Mouse (Mus musculus): ENCODE data around the gene Olfr66. TPM values are rescaled to one million over a fixed set of nuclear protein-coding genes. Genes with fewer than 3 reads are reported as not detected.

Gene Olfr66
- polyA plus RNA-seq, 1 experiment from 2014 or later, result not detected

DNA sequence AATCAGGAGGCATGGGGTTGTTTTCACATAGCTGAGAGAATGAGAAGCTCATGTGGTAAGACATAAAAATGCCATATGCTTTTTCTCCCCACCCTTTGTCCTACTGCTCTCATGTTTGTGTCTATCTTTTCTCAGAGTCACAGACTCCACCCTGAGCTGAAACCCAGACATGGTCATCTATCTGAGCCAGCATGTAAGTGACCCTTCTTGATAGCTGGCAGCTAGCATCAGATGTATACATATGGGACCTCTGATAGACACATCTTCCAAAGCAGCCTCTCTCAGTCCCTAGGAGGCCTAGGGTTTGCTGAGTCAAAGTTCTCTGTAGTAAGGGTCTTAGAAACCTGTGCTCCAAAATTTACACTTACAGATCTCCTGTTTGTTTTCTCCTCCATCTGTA is 20.3 kb downstream of the Olfr66 start:
- ATAC-seq (ENCODE audit: insufficient number of reproducible peaks, insufficient read depth, low FRiP score, low TSS enrichment, low read depth), result no peak
- no peak overlapping the region for H3K9ac ChIP-seq (replicated peaks)
- H3K4me1 ChIP-seq (replicated peaks), result no peaks in the 10 kb centered on the region
- H3K36me3 ChIP-seq, result no peaks in the 10 kb centered on the region
- H3K9me3 ChIP-seq, result no peaks in the 10 kb centered on the region
- no peak overlapping the region for H3K4me2 ChIP-seq
- no peaks in the 10 kb centered on the region for H3K27me3 ChIP-seq
- H3K27ac ChIP-seq, result no peak overlapping the region
- no peak overlapping the region for H3K4me3 ChIP-seq (replicated peaks)

DNA sequence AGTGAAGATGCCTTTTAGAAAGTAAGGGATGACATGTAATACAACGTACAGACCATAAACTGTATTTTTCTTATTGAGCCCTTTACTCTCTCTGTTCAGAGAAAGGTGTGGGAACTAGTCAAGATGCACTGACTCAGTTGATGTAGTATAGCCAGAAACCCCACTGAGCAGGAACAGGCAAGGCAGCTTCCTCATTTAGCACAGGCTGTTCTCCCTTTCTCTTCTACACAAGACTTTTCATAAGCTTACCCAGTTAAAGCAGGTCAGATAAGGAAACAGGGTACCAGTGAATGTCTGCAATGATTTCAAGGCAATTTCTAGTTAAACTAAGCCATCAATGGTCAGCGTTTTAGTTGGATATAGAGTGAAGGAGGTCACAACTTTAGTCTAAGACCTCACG is 24.5 kb downstream of the Olfr66 start:
- no peaks in the 10 kb centered on the region for H3K27me3 ChIP-seq
- no peak overlapping the region for H3K27ac ChIP-seq
- no peak for ATAC-seq (ENCODE audit: insufficient number of reproducible peaks, insufficient read depth, low FRiP score, low TSS enrichment, low read depth)
- no peaks in the 10 kb centered on the region for H3K4me1 ChIP-seq (replicated peaks)
- no peak overlapping the region for H3K4me3 ChIP-seq (replicated peaks)
- WGBS, result 83% methylated on average over 3 of the region's 3 CpGs
- no peaks in the 10 kb centered on the region for H3K9me3 ChIP-seq
- no peak overlapping the region for H3K4me2 ChIP-seq
- no peaks in the 10 kb centered on the region for H3K36me3 ChIP-seq
- H3K9ac ChIP-seq (replicated peaks), result no peak overlapping the region

DNA sequence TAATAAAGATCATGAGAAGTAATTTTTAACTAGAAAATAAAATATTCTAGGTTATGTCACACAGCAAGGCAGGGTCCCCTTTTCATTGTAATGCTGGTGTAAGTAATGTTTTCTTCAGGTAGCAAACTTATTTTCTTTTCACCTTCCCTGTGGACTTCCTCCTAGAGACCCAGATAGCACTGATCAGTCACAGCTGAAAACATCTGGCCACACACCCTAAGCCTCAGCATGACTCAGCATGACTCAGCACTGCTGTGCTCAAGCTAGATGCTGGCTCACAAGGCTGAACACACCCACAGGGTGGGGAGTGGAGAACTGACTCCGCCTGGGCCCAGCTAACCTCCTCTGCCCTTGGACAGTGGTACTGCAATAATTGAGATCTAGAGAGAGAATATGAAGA is 25.2 kb downstream of the Olfr66 start:
- no peak for ATAC-seq (ENCODE audit: insufficient number of reproducible peaks, insufficient read depth, low FRiP score, low TSS enrichment, low read depth)
- no peaks in the 10 kb centered on the region for H3K9me3 ChIP-seq
- H3K36me3 ChIP-seq, result no peaks in the 10 kb centered on the region
- no peaks in the 10 kb centered on the region for H3K27me3 ChIP-seq
- H3K4me2 ChIP-seq, result no peak overlapping the region
- H3K9ac ChIP-seq (replicated peaks), result no peak overlapping the region
- no peak overlapping the region for H3K4me3 ChIP-seq (replicated peaks)
- 60% methylated on average over 1 of the region's 1 CpGs for WGBS
- H3K27ac ChIP-seq, result no peak overlapping the region
- no peaks in the 10 kb centered on the region for H3K4me1 ChIP-seq (replicated peaks)

DNA sequence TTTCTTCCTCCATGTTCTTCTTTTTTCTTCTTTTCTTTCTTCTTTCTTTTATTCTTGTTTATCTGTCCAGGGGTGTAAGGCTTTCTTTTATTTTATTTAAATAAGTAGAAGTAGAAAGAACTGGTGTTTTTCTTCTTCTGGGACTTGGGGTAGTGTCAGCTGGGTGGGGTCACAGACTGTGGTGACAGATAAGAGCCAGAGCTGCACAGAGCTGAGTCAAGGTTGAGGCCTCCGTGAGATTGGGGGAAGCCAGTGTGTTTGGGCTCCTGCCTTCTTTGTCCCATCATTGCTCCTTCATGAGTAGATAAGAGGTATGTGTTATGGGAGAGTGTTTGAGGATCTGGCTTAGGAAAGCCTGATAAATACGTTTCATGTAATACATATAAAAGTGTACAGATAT is 27.0 kb downstream of the Olfr66 start:
- no peaks in the 10 kb centered on the region for H3K9me3 ChIP-seq
- no peaks in the 10 kb centered on the region for H3K4me1 ChIP-seq (replicated peaks)
- H3K4me3 ChIP-seq (replicated peaks), result no peak overlapping the region
- H3K9ac ChIP-seq (replicated peaks), result no peak overlapping the region
- WGBS, result 72% methylated on average over 2 of the region's 2 CpGs
- no peaks in the 10 kb centered on the region for H3K36me3 ChIP-seq
- no peak for ATAC-seq (ENCODE audit: insufficient number of reproducible peaks, insufficient read depth, low FRiP score, low TSS enrichment, low read depth)
- no peak overlapping the region for H3K4me2 ChIP-seq
- H3K27me3 ChIP-seq, result no peaks in the 10 kb centered on the region
- H3K27ac ChIP-seq, result no peak overlapping the region

DNA sequence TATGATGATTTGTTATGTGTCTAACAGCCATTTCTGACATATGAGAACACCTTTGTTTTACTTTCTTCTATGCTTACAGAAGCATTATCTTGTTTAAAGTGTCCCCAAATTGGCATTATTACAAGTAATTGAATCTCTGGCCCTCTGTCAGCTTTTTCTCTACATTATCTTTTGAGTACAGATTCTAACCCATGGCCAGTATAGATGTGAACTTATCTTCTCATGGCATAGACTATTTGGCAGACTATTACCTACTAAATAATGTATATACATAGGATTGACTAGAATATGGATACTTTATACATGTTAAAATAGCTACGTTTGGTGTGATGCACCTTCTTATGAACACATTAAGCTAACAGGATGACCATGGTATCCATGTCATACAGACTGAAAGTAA is 31.4 kb downstream of the Olfr66 start:
- H3K9ac ChIP-seq (replicated peaks), result no peak overlapping the region

DNA sequence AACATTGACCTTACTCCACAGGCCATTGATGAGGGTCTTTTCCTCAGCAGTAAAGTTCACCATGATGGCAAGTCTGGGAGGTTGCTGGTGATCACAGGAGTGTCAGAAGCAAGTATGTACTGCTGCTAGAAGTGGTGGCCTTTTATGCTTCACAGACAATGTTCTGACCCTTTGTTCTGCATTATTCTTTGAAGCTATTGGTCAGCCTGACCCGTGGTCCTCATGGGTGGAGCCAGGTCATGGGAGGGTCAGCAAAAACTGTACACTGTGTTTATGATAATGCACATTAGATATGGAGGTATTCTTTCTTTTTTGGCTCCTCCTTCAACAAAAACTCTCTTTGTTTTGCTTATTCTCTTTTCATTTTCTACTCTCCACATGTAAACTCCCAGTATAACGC is 33.0 kb downstream of the Olfr66 start, which contains the start of gene Hbb-y:
Hbb-y (minus strand) TSS at position 127 of the 400 bp plus-strand sequence.
- ATAC-seq (ENCODE audit: insufficient number of reproducible peaks, insufficient read depth, low FRiP score, low TSS enrichment, low read depth), result no peak
- H3K9ac ChIP-seq (replicated peaks), result no peak within 1 kb of the TSS
- H3K27me3 ChIP-seq, result no peaks in the 10 kb centered on the region
- no peaks in the 10 kb centered on the region for H3K9me3 ChIP-seq
- no peaks in the 10 kb centered on the region for H3K36me3 ChIP-seq
- H3K4me2 ChIP-seq, result no peak within 1 kb of the TSS
- no peak within 1 kb of the TSS for H3K4me3 ChIP-seq (replicated peaks)
- no peak within 1 kb of the TSS for H3K27ac ChIP-seq
- no peaks in the 10 kb centered on the region for H3K4me1 ChIP-seq (replicated peaks)
- WGBS, result 63% methylated on average over 2 of the region's 2 CpGs

More for the DNA sequence above, 31.4 kb downstream of the Olfr66 start:
- Histone ChIP-seq H3K27me3 (no peaks in the 10 kb centered on the region), H3K4me2 (no peak overlapping the region), H3K36me3 (no peaks in the 10 kb centered on the region), H3K27ac (no peak overlapping the region), H3K9me3 (no peaks in the 10 kb centered on the region), H3K4me1 (replicated peaks) (no peaks in the 10 kb centered on the region), H3K4me3 (replicated peaks) (no peak overlapping the region)
- 70% methylated on average over 1 of the region's 1 CpGs for WGBS
- ATAC-seq (ENCODE audit: insufficient number of reproducible peaks, insufficient read depth, low FRiP score, low TSS enrichment, low read depth), result no peak

DNA sequence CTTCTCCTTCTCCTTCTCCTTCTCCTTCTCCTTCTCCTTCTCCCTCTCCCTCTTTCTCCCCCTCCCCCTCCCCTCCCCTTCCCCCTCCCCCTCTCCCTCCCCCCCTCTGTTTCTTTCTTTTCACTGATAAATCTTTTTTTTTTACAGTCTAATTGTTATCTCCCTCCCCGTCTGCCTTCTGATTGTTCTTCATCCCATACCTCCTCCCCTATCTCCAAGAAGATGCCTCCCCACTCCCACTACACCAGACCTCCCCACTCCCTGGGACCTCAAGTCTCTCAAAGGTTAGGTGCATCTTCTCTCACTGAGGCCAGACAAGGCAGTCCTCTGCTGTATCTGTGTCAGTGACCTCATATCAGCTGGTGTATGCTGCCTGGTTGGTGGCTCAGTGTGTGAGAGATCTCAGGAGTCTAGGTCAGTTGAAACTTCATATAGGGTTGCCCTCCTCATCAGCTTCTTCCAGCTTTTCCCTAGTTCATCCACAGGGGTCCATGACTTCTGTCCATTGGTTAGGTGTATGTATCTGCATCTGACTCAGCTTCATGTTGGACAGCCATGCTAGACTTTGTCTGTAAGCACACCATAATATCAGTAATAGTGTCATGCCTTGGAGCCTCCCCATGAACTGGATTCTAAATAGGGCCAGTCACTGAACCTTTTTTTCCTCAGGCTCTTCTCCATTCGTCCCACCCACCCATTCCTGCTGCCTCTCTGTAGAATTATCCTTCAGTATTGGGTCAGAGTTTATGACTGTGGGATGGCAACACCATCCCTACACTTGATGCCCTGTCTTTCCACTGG is 41.3 kb downstream of the Olfr66 start:
- Histone ChIP-seq H3K27me3 (no peaks in the 10 kb centered on the region), H3K9me3 (no peaks in the 10 kb centered on the region), H3K4me3 (replicated peaks) (no peak overlapping the region), H3K4me2 (no peak overlapping the region), H3K4me1 (replicated peaks) (no peaks in the 10 kb centered on the region), H3K36me3 (no peaks in the 10 kb centered on the region), H3K9ac (replicated peaks) (no peak overlapping the region), H3K27ac (no peak overlapping the region)
- ATAC-seq (ENCODE audit: insufficient number of reproducible peaks, insufficient read depth, low FRiP score, low TSS enrichment, low read depth), result no peak
- WGBS, result 52% methylated on average over 2 of the region's 2 CpGs

DNA sequence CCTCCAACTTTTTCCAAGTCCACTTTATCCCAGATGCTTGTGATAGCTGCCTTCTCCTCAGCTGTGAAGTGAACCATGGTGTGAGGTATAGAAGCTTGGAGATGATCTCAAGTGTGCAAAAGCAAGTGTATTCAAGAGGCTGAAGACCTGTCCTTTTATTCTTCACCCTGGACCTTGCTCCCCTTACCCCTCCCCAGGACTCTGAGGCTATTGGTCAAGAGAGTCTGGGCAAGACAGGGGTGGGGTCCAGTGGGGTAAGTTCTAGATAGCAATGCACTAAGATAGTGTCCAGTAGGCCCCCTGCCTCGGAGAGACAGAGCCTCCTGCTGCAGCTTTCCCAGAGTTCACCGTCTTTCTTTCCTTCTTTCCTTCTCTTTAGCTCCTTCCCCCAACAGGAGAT is 43.0 kb downstream of the Olfr66 start, which contains the start of gene Hbb-bh1:
Hbb-bh1 (minus strand) TSS at position 131 of the 400 bp plus-strand sequence.
- H3K9me3 ChIP-seq, result no peaks in the 10 kb centered on the region
- no peaks in the 10 kb centered on the region for H3K4me1 ChIP-seq (replicated peaks)
- no peak within 1 kb of the TSS for H3K9ac ChIP-seq (replicated peaks)
- no peak within 1 kb of the TSS for H3K4me3 ChIP-seq (replicated peaks)
- no peaks in the 10 kb centered on the region for H3K27me3 ChIP-seq
- 76% methylated on average over 2 of the region's 2 CpGs for WGBS
- no peak for ATAC-seq (ENCODE audit: insufficient number of reproducible peaks, insufficient read depth, low FRiP score, low TSS enrichment, low read depth)
- no peaks in the 10 kb centered on the region for H3K36me3 ChIP-seq
- H3K4me2 ChIP-seq, result no peak within 1 kb of the TSS
- no peak within 1 kb of the TSS for H3K27ac ChIP-seq

DNA sequence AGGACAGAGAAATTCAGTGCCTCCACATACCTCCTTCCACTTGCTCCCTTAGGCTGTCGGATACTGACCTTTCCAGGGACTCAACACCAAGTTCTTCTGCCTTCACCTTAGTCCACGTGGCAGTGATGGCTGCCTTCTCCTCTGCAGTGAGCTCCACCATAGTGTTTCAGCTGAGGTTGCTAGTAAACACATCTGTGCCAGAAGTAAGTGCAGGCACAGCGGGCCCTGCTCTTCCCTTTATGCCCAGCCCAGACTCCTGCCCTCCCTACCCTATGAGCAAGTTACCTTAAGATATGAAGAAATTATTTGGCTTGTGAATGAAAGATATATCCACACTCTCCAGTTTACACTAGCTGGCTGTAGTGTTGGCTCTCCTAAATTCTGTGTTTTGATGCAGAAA is 45.8 kb downstream of the Olfr66 start, which contains the start of gene Hbb-bh2:
Hbb-bh2 (minus strand) TSS at position 253 of the 400 bp plus-strand sequence.
- 64% methylated on average over 3 of the region's 3 CpGs for WGBS
- no peaks in the 10 kb centered on the region for H3K4me1 ChIP-seq (replicated peaks)
- H3K4me3 ChIP-seq (replicated peaks), result no peak within 1 kb of the TSS
- no peak within 1 kb of the TSS for H3K27ac ChIP-seq
- no peak for ATAC-seq (ENCODE audit: insufficient number of reproducible peaks, insufficient read depth, low FRiP score, low TSS enrichment, low read depth)
- H3K4me2 ChIP-seq, result no peak within 1 kb of the TSS
- H3K9me3 ChIP-seq, result no peaks in the 10 kb centered on the region
- H3K9ac ChIP-seq (replicated peaks), result no peak within 1 kb of the TSS
- H3K27me3 ChIP-seq, result no peaks in the 10 kb centered on the region
- no peaks in the 10 kb centered on the region for H3K36me3 ChIP-seq

Other genes with a start within 250 kb of the Olfr66 start
- gene Olfr622, start 243.6 kb downstream of the Olfr66 start, polyA plus RNA-seq (2016; fragmentation: Nextera tagmentation; extraction: Ambion mirVana), result not detected in 2 replicates
- gene Olfr623, start 222.6 kb downstream of the Olfr66 start, polyA plus RNA-seq (2016; fragmentation: Nextera tagmentation; extraction: Ambion mirVana), result not detected in 2 replicates
- gene Olfr624, start 215.1 kb downstream of the Olfr66 start, polyA plus RNA-seq (2016; fragmentation: Nextera tagmentation; extraction: Ambion mirVana), result 0.06 and 0.11 TPM in 2 replicates
- not detected in 2 replicates for gene Olfr625-ps1, start 203.5 kb downstream of the Olfr66 start, polyA plus RNA-seq (2016; fragmentation: Nextera tagmentation; extraction: Ambion mirVana)
- gene Olfr243, start 171.6 kb downstream of the Olfr66 start, polyA plus RNA-seq (2016; fragmentation: Nextera tagmentation; extraction: Ambion mirVana), result not detected in 2 replicates
- gene Olfr628, start 155.9 kb downstream of the Olfr66 start, polyA plus RNA-seq (2016; fragmentation: Nextera tagmentation; extraction: Ambion mirVana), result not detected in 2 replicates
- not detected in 2 replicates for gene Olfr629, start 141.3 kb downstream of the Olfr66 start, polyA plus RNA-seq (2016; fragmentation: Nextera tagmentation; extraction: Ambion mirVana)
- gene Olfr630, start 128.9 kb downstream of the Olfr66 start, polyA plus RNA-seq (2016; fragmentation: Nextera tagmentation; extraction: Ambion mirVana), result not detected in 2 replicates
- gene Olfr69, start 114.7 kb downstream of the Olfr66 start, polyA plus RNA-seq (2016; fragmentation: Nextera tagmentation; extraction: Ambion mirVana), result not detected in 2 replicates
- gene Olfr68, start 106.6 kb downstream of the Olfr66 start, polyA plus RNA-seq (2016; fragmentation: Nextera tagmentation; extraction: Ambion mirVana), result not detected in 2 replicates
- not detected in 2 replicates for gene Olfr67, start 94.4 kb downstream of the Olfr66 start, polyA plus RNA-seq (2016; fragmentation: Nextera tagmentation; extraction: Ambion mirVana)
- 836 and 850 TPM in 2 replicates for gene Hbb-bt, start 72.3 kb downstream of the Olfr66 start, polyA plus RNA-seq (2016; fragmentation: Nextera tagmentation; extraction: Ambion mirVana)
- gene Hbb-bs, start 58.2 kb downstream of the Olfr66 start, polyA plus RNA-seq (2016; fragmentation: Nextera tagmentation; extraction: Ambion mirVana), result 651 and 737 TPM in 2 replicates
- not detected in 2 replicates for gene Hbb-bh2, start 45.7 kb downstream of the Olfr66 start, polyA plus RNA-seq (2016; fragmentation: Nextera tagmentation; extraction: Ambion mirVana)
- gene Hbb-bh1, start 43.1 kb downstream of the Olfr66 start, polyA plus RNA-seq (2016; fragmentation: Nextera tagmentation; extraction: Ambion mirVana), result 615 and 622 TPM in 2 replicates
- gene Hbb-y, start 33.0 kb downstream of the Olfr66 start, polyA plus RNA-seq (2016; fragmentation: Nextera tagmentation; extraction: Ambion mirVana), result 8,935 and 9,118 TPM in 2 replicates
- not detected in 2 replicates for gene Olfr64, start 8.2 kb upstream of the Olfr66 start, polyA plus RNA-seq (2016; fragmentation: Nextera tagmentation; extraction: Ambion mirVana)
- gene Olfr65, start 17.2 kb upstream of the Olfr66 start, polyA plus RNA-seq (2016; fragmentation: Nextera tagmentation; extraction: Ambion mirVana), result not detected in 2 replicates
- not detected in 2 replicates for gene Olfr631, start 42.6 kb upstream of the Olfr66 start, polyA plus RNA-seq (2016; fragmentation: Nextera tagmentation; extraction: Ambion mirVana)
- gene Olfr632, start 48.1 kb upstream of the Olfr66 start, polyA plus RNA-seq (2016; fragmentation: Nextera tagmentation; extraction: Ambion mirVana), result not detected in 2 replicates
- not detected in 2 replicates for gene Olfr633, start 58.2 kb upstream of the Olfr66 start, polyA plus RNA-seq (2016; fragmentation: Nextera tagmentation; extraction: Ambion mirVana)
- not detected in 2 replicates for gene Olfr635, start 84.9 kb upstream of the Olfr66 start, polyA plus RNA-seq (2016; fragmentation: Nextera tagmentation; extraction: Ambion mirVana)
- not detected in 2 replicates for gene Olfr638, start 112.5 kb upstream of the Olfr66 start, polyA plus RNA-seq (2016; fragmentation: Nextera tagmentation; extraction: Ambion mirVana)
- not detected in 2 replicates for gene Olfr639, start 131.1 kb upstream of the Olfr66 start, polyA plus RNA-seq (2016; fragmentation: Nextera tagmentation; extraction: Ambion mirVana)
- gene Olfr640, start 139.3 kb upstream of the Olfr66 start, polyA plus RNA-seq (2016; fragmentation: Nextera tagmentation; extraction: Ambion mirVana), result not detected in 2 replicates
- not detected in 2 replicates for gene Olfr641, start 149.2 kb upstream of the Olfr66 start, polyA plus RNA-seq (2016; fragmentation: Nextera tagmentation; extraction: Ambion mirVana)
- not detected in 2 replicates for gene Olfr642, start 166.4 kb upstream of the Olfr66 start, polyA plus RNA-seq (2016; fragmentation: Nextera tagmentation; extraction: Ambion mirVana)
- gene 4930516K23Rik, start 175.2 kb upstream of the Olfr66 start, polyA plus RNA-seq (2016; fragmentation: Nextera tagmentation; extraction: Ambion mirVana), result not detected in 2 replicates
- gene Olfr644, start 185.6 kb upstream of the Olfr66 start, polyA plus RNA-seq (2016; fragmentation: Nextera tagmentation; extraction: Ambion mirVana), result not detected in 2 replicates
- gene Olfr645, start 199.2 kb upstream of the Olfr66 start, polyA plus RNA-seq (2016; fragmentation: Nextera tagmentation; extraction: Ambion mirVana), result not detected in 2 replicates
- gene Olfr646, start 218.6 kb upstream of the Olfr66 start, polyA plus RNA-seq (2016; fragmentation: Nextera tagmentation; extraction: Ambion mirVana), result not detected in 2 replicates
- gene Ubqln5, start 243.6 kb upstream of the Olfr66 start, polyA plus RNA-seq (2016; fragmentation: Nextera tagmentation; extraction: Ambion mirVana), result not detected in 2 replicates